Mouse (Mus musculus) small intestine, adult 10 weeks (tissue): ENCODE measurements around the gene Fthl17c. TPM values are rescaled to one million over a fixed set of nuclear protein-coding genes. Genes with fewer than 3 reads are reported as not detected.

Experiments used
- polyA plus RNA-seq: library from polyadenylated mRNA; stranded (reverse); fragments of 350-450 nt; fragmentation: Illumina TruSeq; extraction: RNeasy Lipid Tissue Mini Kit (QIAGEN cat#74804); gene quantifications from one replicate; pipeline ENCODE4 v1.2.3, GENCODE M21; 2014; ENCODE audit warnings: low replicate concordance

Fthl17c gene
- polyA plus RNA-seq, result not detected

DNA sequence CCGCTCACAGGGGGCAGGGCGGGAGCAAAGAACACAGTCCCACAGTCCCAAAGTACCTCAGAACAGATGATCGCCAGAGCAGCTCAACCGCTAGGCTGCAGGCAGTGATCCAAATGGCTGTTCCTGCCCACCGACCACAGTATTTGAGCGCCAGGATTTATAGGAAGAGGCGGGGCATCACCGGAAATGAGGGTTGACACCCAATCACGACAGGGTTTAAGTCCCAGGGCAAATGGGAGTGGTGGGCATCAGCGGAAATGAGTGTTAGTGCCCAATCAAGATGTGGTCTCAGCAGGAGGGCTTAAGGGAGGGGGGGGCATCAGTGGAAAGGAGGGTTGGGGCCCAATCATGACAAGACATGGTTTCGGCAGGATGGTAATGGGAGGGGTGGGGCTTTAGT is at the start of gene Fthl17c:
TSS of gene Fthl17c (minus strand) at position 101 of the 400 bp plus-strand sequence.

DNA sequence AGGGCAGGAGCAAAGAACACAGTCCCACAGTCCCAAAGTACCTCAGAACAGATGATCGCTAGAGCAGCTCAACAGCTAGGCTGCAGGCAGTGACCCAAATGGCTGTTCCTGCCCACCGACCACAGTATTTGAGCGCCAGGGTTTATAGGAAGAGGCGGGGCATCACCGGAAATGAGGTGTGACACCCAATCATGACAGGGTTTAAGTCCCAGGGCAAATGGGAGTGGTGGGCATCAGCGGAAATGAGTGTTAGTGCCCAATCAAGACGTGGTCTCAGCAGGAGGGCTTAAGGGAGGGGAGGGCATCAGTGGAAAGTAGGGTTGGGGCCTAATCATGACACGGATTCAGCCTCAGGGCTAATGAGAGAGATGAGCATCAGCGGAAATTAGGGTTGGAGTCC is 10.3 kb upstream of the Fthl17c start, which contains the start of gene Fthl17d:
TSS of gene Fthl17d (minus strand) at position 101 of the 400 bp plus-strand sequence.

DNA sequence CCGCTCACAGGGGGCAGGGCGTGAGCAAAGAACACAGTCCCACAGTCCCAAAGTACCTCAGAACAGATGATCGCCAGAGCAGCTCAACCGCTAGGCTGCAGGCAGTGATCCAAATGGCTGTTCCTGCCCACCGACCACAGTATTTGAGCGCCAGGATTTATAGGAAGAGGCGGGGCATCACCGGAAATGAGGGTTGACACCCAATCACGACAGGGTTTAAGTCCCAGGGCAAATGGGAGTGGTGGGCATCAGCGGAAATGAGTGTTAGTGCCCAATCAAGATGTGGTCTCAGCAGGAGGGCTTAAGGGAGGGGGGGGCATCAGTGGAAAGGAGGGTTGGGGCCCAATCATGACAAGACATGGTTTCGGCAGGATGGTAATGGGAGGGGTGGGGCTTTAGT is 13.5 kb downstream of the Fthl17c start, which contains the start of gene Fthl17b:
TSS of gene Fthl17b (minus strand) at position 101 of the 400 bp plus-strand sequence.

Other genes starting within 250 kb of the Fthl17c start
- not detected for gene Ssx9, start 228.1 kb downstream of the Fthl17c start, polyA plus RNA-seq
- gene Ssxb5, start 172.9 kb downstream of the Fthl17c start, polyA plus RNA-seq, result not detected
- gene Gm6592, start 132.6 kb downstream of the Fthl17c start, polyA plus RNA-seq, result not detected
- not detected for gene Gm5751, start 102.3 kb downstream of the Fthl17c start, polyA plus RNA-seq
- gene B630019K06Rik, start 84.2 kb downstream of the Fthl17c start, polyA plus RNA-seq, result 3.1 TPM
- not detected for gene Fthl17b, start 13.6 kb downstream of the Fthl17c start, polyA plus RNA-seq
- not detected for gene Fthl17d, start 10.2 kb upstream of the Fthl17c start, polyA plus RNA-seq
- not detected for gene Fthl17e, start 56.9 kb upstream of the Fthl17c start, polyA plus RNA-seq
- not detected for gene Fthl17f, start 86.5 kb upstream of the Fthl17c start, polyA plus RNA-seq
- gene 4930402K13Rik, start 128.0 kb upstream of the Fthl17c start, polyA plus RNA-seq, result not detected
- gene Lancl3, start 223.3 kb upstream of the Fthl17c start, polyA plus RNA-seq, result 0.45 TPM